Mouse (Mus musculus) G1E (cell line): ENCODE results near the gene Olfr211.

Experiments used
- CTCF ChIP-seq: IDR thresholded peaks from 2 replicates; pipeline ENCODE4 v1.5.1; 2012; ENCODE audit warnings: low read depth, low read length, inconsistent platforms, mixed read lengths
- GATA1 ChIP-seq: IDR thresholded peaks from 2 replicates; pipeline ENCODE4 v1.6.1; 2012; ENCODE audit warnings: borderline replicate concordance, low read length, inconsistent platforms, mixed read lengths
- GATA2 ChIP-seq: IDR thresholded peaks from 2 replicates; pipeline ENCODE4 v1.6.1; 2012; ENCODE audit warnings: low read depth, low read length, inconsistent platforms, borderline replicate concordance
- POLR2AphosphoS5 ChIP-seq: IDR thresholded peaks from 2 replicates; pipeline ENCODE4 v1.6.1; 2012; ENCODE audit warnings: low read depth, low read length, inconsistent platforms; ENCODE audit not compliant: insufficient replicate concordance
- TAL1 ChIP-seq: conservative IDR thresholded peaks from 2 replicates; pipeline ENCODE4 v1.6.1; 2012; ENCODE audit warnings: low read depth, low read length, inconsistent platforms, mixed read lengths

- TF ChIP-seq CTCF (no peak), TAL1 (no peak), POLR2AphosphoS5 (no peak), GATA1 (no peak), GATA2 (no peak)
These were observed 7.1 kb downstream of the Olfr211 start for GRCm38 (mm10) chr6:116495960-116496359.
